Mouse (Mus musculus): ENCODE measurements around the gene Rcsd1.

The Rcsd1 gene

GRCm38 (mm10) chr1:165625896-165626295 is 83.7 kb downstream of the Rcsd1 start:
- DNase-seq (ENCODE audit: low read depth), result no peak

- no peak for DNase-seq (ENCODE audit: low read depth)
Observed at GRCm38 (mm10) chr1:165625058-165625457, 84.5 kb downstream of the Rcsd1 start.

GRCm38 (mm10) chr1:165618201-165618624 is 91.3 kb downstream of the Rcsd1 start:
- DNase-seq (ENCODE audit: low read depth), result no peak

- DNase-seq (ENCODE audit: low read depth), result no peak
Observed at GRCm38 (mm10) chr1:165617166-165617891, 92.2 kb downstream of the Rcsd1 start.

- no peak for DNase-seq (ENCODE audit: low read depth)
Observed at GRCm38 (mm10) chr1:165616652-165617051, 92.9 kb downstream of the Rcsd1 start.

- DNase-seq (ENCODE audit: low read depth), result no peak
Observed at GRCm38 (mm10) chr1:165614793-165615192, 94.8 kb downstream of the Rcsd1 start.

GRCm38 (mm10) chr1:165613926-165614325 is 95.6 kb downstream of the Rcsd1 start:
- no peak for DNase-seq (ENCODE audit: low read depth)

- DNase-seq (ENCODE audit: low read depth), result no peak
Observed at GRCm38 (mm10) chr1:165612714-165613113, 96.8 kb downstream of the Rcsd1 start.

- no peak for DNase-seq (ENCODE audit: low read depth)
Observed at GRCm38 (mm10) chr1:165610321-165610999, 99.1 kb downstream of the Rcsd1 start.

- DNase-seq (ENCODE audit: low read depth), result no peak
Observed at GRCm38 (mm10) chr1:165609495-165610320, 99.8 kb downstream of the Rcsd1 start.

GRCm38 (mm10) chr1:165608904-165609303 is 100.7 kb downstream of the Rcsd1 start:
- DNase-seq (ENCODE audit: low read depth), result no peak

GRCm38 (mm10) chr1:165605774-165606173 is 103.8 kb downstream of the Rcsd1 start:
- DNase-seq (ENCODE audit: low read depth), result no peak

GRCm38 (mm10) chr1:165605108-165605507 is 104.4 kb downstream of the Rcsd1 start:
- DNase-seq (ENCODE audit: low read depth), result no peak

- DNase-seq (ENCODE audit: low read depth), result no peak
Observed at GRCm38 (mm10) chr1:165604203-165604602, 105.4 kb downstream of the Rcsd1 start.

- no peak for DNase-seq (ENCODE audit: low read depth)
Observed at GRCm38 (mm10) chr1:165603218-165603617, 106.3 kb downstream of the Rcsd1 start.

GRCm38 (mm10) chr1:165601775-165602280 is 107.7 kb downstream of the Rcsd1 start:
- no peak for DNase-seq (ENCODE audit: low read depth)

Data from c-Kit-positive CD71-negative TER-119-negative erythroid progenitor cells, embryonic 14.5 days (primary cell).